Mouse (Mus musculus) forebrain, embryonic 12.5 days (tissue): ENCODE data around the gene Ssr3. TPM values are rescaled to one million over a fixed set of nuclear protein-coding genes. Genes with fewer than 3 reads are reported as not detected.

Source experiments
- ATAC-seq: fragments of 200-750 bp; cut with Nextera tagmentation; 2 replicates; pipeline ENCODE4 v1.8.0; 2017; ENCODE audit warnings: moderate TSS enrichment; ENCODE audit not compliant: low FRiP score
- H3K27ac ChIP-seq: fragments of 300-500 bp; sonication (generic); 2 replicates; pipeline ENCODE4 v1.5.1; 2016; ENCODE audit warnings: mild to moderate bottlenecking
- H3K27me3 ChIP-seq: fragments of 300-500 bp; sonication (generic); 2 replicates; pipeline ENCODE4 v1.6.1; 2016; ENCODE audit warnings: mild to moderate bottlenecking
- H3K36me3 ChIP-seq: fragments of 300-500 bp; sonication (generic); replicated peaks from 2 replicates; pipeline ENCODE4 v1.6.1; 2016; ENCODE audit warnings: mild to moderate bottlenecking
- H3K4me1 ChIP-seq: fragments of 300-500 bp; sonication (generic); 2 replicates; pipeline ENCODE4 v1.6.1; 2016
- H3K4me2 ChIP-seq: fragments of 300-500 bp; sonication (generic); 2 replicates; pipeline ENCODE4 v1.6.1; 2016; ENCODE audit warnings: mild to moderate bottlenecking, moderate library complexity
- H3K4me3 ChIP-seq: fragments of 300-500 bp; sonication (generic); replicated peaks from 2 replicates; pipeline ENCODE4 v1.5.1; 2016; ENCODE audit warnings: mild to moderate bottlenecking
- H3K9ac ChIP-seq: fragments of 300-500 bp; sonication (generic); 2 replicates; pipeline ENCODE4 v1.6.1; 2016; ENCODE audit warnings: mild to moderate bottlenecking
- H3K9me3 ChIP-seq: fragments of 300-500 bp; sonication (generic); 2 replicates; pipeline ENCODE4 v1.6.1; 2016
- WGBS: fragments of 180-500 bp; shearing (Covaris S2); methylation state at CpG from one replicate; pipeline ENCODE4 v1.1.7; 2016; 5-methylcytosine and 5-hydroxymethylcytosine counted together
- polyA plus RNA-seq: library from polyadenylated mRNA; unstranded; fragments of >200 nt; fragmentation: Nextera tagmentation; extraction: Ambion mirVana; gene quantifications from 2 replicates; pipeline ENCODE4 v1.2.1, GENCODE M21; 2016

Gene Ssr3
- polyA plus RNA-seq, 1 experiment from 2014 or later = 195 TPM

GRCm38 (mm10) chr3:65367944-65368343 lies 24.5 kb downstream of the Ssr3 start:
- Histone ChIP-seq H3K4me1 (no peaks in the 10 kb centered on the region), H3K4me2 (no peak overlapping the region), H3K27me3 (no peaks in the 10 kb centered on the region), H3K4me3 (no peak overlapping the region), H3K27ac (no peak overlapping the region), H3K9me3 (no peaks in the 10 kb centered on the region), H3K9ac (no peak overlapping the region), H3K36me3 (peaks cover 34% of the 10 kb centered on the region)
- ATAC-seq = no peak
- WGBS = 74% methylated on average over 4 of the region's 4 CpGs

- Histone ChIP-seq H3K27me3 (no peaks in the 10 kb centered on the region), H3K9me3 (no peaks in the 10 kb centered on the region), H3K9ac (no peak overlapping the region), H3K27ac (no peak overlapping the region), H3K36me3 (peaks cover 18% of the 10 kb centered on the region), H3K4me1 (no peaks in the 10 kb centered on the region), H3K4me3 (no peak overlapping the region), H3K4me2 (no peak overlapping the region)
- WGBS = 87% methylated on average over 10 of the region's 10 CpGs
- ATAC-seq = no peak
These were observed 26.3 kb downstream of the Ssr3 start for GRCm38 (mm10) chr3:65365921-65366710.

- 85% methylated on average over 6 of the region's 6 CpGs for whole genome bisulfite sequencing
- Histone ChIP-seq H3K4me1 (no peaks in the 10 kb centered on the region), H3K36me3 (peaks cover 9% of the 10 kb centered on the region), H3K4me3 (no peak overlapping the region), H3K4me2 (no peak overlapping the region), H3K9ac (no peak overlapping the region), H3K27me3 (no peaks in the 10 kb centered on the region), H3K9me3 (no peaks in the 10 kb centered on the region), H3K27ac (no peak overlapping the region)
- no peak for ATAC-seq
These were observed 27.2 kb downstream of the Ssr3 start for GRCm38 (mm10) chr3:65365184-65365583.

GRCm38 (mm10) chr3:65363438-65363837 lies 29.0 kb downstream of the Ssr3 start:
- WGBS = 92% methylated on average over 1 of the region's 1 CpGs
- peaks cover under 1% of the 10 kb centered on the region; the same call in 1 of the 2 replicates for H3K4me1 ChIP-seq
- ATAC-seq = no peak
- no peaks in the 10 kb centered on the region for H3K27me3 ChIP-seq
- peaks cover 9% of the 10 kb centered on the region for H3K36me3 ChIP-seq
- no peak overlapping the region for H3K9ac ChIP-seq
- H3K9me3 ChIP-seq = no peaks in the 10 kb centered on the region
- H3K4me3 ChIP-seq = no peak overlapping the region
- H3K27ac ChIP-seq = no peak overlapping the region
- H3K4me2 ChIP-seq = no peak overlapping the region

GRCm38 (mm10) chr3:65360163-65360969 lies 32.1 kb downstream of the Ssr3 start:
- H3K4me3 ChIP-seq = no peak overlapping the region
- H3K27me3 ChIP-seq = no peaks in the 10 kb centered on the region
- 84% methylated on average over 8 of the region's 8 CpGs for WGBS
- H3K9ac ChIP-seq = no peak overlapping the region
- no peak overlapping the region for H3K27ac ChIP-seq
- no peak overlapping the region for H3K4me2 ChIP-seq
- ATAC-seq = no peak
- no peaks in the 10 kb centered on the region for H3K36me3 ChIP-seq
- H3K9me3 ChIP-seq = no peaks in the 10 kb centered on the region
- H3K4me1 ChIP-seq = peaks cover 5% of the 10 kb centered on the region; the same call in 1 of the 2 replicates

- Histone ChIP-seq H3K4me2 (no peak overlapping the region), H3K27me3 (no peaks in the 10 kb centered on the region), H3K27ac (no peak overlapping the region), H3K9ac (no peak overlapping the region), H3K4me3 (no peak overlapping the region), H3K36me3 (no peaks in the 10 kb centered on the region), H3K9me3 (no peaks in the 10 kb centered on the region), H3K4me1 (peaks cover 5% of the 10 kb centered on the region; the same call in 1 of the 2 replicates)
- no peak for ATAC-seq
- 65% methylated on average over 2 of the region's 2 CpGs for WGBS
These were observed 33.6 kb downstream of the Ssr3 start for GRCm38 (mm10) chr3:65358841-65359240.

- H3K36me3 ChIP-seq = no peaks in the 10 kb centered on the region
- no peak overlapping the region for H3K4me2 ChIP-seq
- H3K9ac ChIP-seq = no peak overlapping the region
- H3K4me1 ChIP-seq = peaks cover 5% of the 10 kb centered on the region; the same call in 1 of the 2 replicates
- no peaks in the 10 kb centered on the region for H3K27me3 ChIP-seq
- no peak overlapping the region for H3K4me3 ChIP-seq
- H3K9me3 ChIP-seq = no peaks in the 10 kb centered on the region
- WGBS = 43% methylated on average over 2 of the region's 2 CpGs
- no peak for ATAC-seq
- no peak overlapping the region for H3K27ac ChIP-seq
These were observed 34.1 kb downstream of the Ssr3 start for GRCm38 (mm10) chr3:65358275-65358674.

- no peaks in the 10 kb centered on the region for H3K9me3 ChIP-seq
- WGBS = 84% methylated on average over 6 of the region's 6 CpGs
- H3K36me3 ChIP-seq = no peaks in the 10 kb centered on the region
- no peak overlapping the region for H3K4me3 ChIP-seq
- H3K4me1 ChIP-seq = peaks cover 5% of the 10 kb centered on the region; the same call in 1 of the 2 replicates
- no peaks in the 10 kb centered on the region for H3K27me3 ChIP-seq
- H3K27ac ChIP-seq = no peak overlapping the region
- no peak overlapping the region for H3K9ac ChIP-seq
- no peak for ATAC-seq
- H3K4me2 ChIP-seq = no peak overlapping the region
These were observed 36.9 kb downstream of the Ssr3 start for GRCm38 (mm10) chr3:65355479-65355878.

- Histone ChIP-seq H3K4me1 (peaks cover 5% of the 10 kb centered on the region; the same call in 1 of the 2 replicates), H3K9me3 (no peaks in the 10 kb centered on the region), H3K4me3 (no peak overlapping the region), H3K36me3 (no peaks in the 10 kb centered on the region), H3K27ac (no peak overlapping the region), H3K27me3 (no peaks in the 10 kb centered on the region), H3K4me2 (no peak overlapping the region), H3K9ac (no peak overlapping the region)
- no peak for ATAC-seq
- 73% methylated on average over 10 of the region's 10 CpGs for WGBS
These were observed 39.0 kb downstream of the Ssr3 start for GRCm38 (mm10) chr3:65353263-65354037.

GRCm38 (mm10) chr3:65352278-65353127 lies 39.9 kb downstream of the Ssr3 start:
- WGBS = 51% methylated on average over 4 of the region's 4 CpGs
- Histone ChIP-seq H3K4me3 (no peak overlapping the region), H3K36me3 (no peaks in the 10 kb centered on the region), H3K27me3 (no peaks in the 10 kb centered on the region), H3K4me2 (no peak overlapping the region), H3K9ac (no peak overlapping the region), H3K9me3 (no peaks in the 10 kb centered on the region), H3K27ac (no peak overlapping the region), H3K4me1 (no peaks in the 10 kb centered on the region)
- ATAC-seq = peak; percentile 58; the same call in 1 of the 2 replicates

GRCm38 (mm10) chr3:65346176-65346575 lies 46.2 kb downstream of the Ssr3 start:
- H3K9ac ChIP-seq = no peak overlapping the region
- H3K4me2 ChIP-seq = no peak overlapping the region
- no peaks in the 10 kb centered on the region for H3K9me3 ChIP-seq
- WGBS = 90% methylated on average over 1 of the region's 1 CpGs
- no peaks in the 10 kb centered on the region for H3K36me3 ChIP-seq
- no peaks in the 10 kb centered on the region for H3K27me3 ChIP-seq
- H3K4me1 ChIP-seq = no peaks in the 10 kb centered on the region
- H3K4me3 ChIP-seq = no peak overlapping the region
- H3K27ac ChIP-seq = no peak overlapping the region
- no peak for ATAC-seq
